Mouse (Mus musculus) cerebellum, adult (tissue): ENCODE measurements at regions not wholly inside any gene's neighbourhood (a gene's known extent, or its start where the extent isn't known, plus 50 kb on each side); places are given as distances from the start of the nearest gene placed in this dataset.

Source experiments
- ATAC-seq: cut with Nextera tagmentation; 2 replicates; pipeline ENCODE4 v1.9.2; 2017; ENCODE audit warnings: mild to moderate bottlenecking, moderate library complexity, mixed read lengths; ENCODE audit not compliant: insufficient number of reproducible peaks, low FRiP score, low TSS enrichment

DNA sequence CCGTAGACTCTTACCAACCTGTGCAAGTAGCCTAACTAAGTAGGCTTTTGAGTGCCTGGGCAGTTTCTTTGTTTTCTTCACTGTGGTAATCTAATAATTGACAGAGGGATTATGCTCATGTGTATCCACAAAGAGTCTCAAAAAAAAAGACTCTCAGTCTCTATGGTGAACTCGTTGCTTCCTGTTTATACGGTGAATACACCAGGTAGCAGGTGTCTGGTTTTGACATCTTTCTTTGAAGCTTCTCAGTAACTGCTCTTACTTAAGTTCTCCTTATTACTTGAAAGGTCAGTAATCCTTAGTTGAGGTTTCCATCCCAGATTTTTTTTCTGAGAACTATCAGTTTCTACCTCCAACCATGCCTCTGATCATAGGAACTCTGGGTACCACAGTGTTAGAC, 188.9 kb upstream of the Gm11114 start:
- ATAC-seq = no peak

GRCm38 (mm10) chr9:85125775-85126174, 186.8 kb upstream of the Gm11114 start:
- no peak for ATAC-seq

GRCm38 (mm10) chr9:85126541-85126940, 186.0 kb upstream of the Gm11114 start:
- no peak for ATAC-seq

GRCm38 (mm10) chr9:85127107-85127506, 185.5 kb upstream of the Gm11114 start:
- ATAC-seq = no peak

- no peak for ATAC-seq
Observed at GRCm38 (mm10) chr9:85134900-85135299, 177.7 kb upstream of the Gm11114 start.

GRCm38 (mm10) chr9:85136715-85137582, 175.6 kb upstream of the Gm11114 start:
- no peak for ATAC-seq

GRCm38 (mm10) chr9:85139891-85140290, 172.7 kb upstream of the Gm11114 start:
- no peak for ATAC-seq

- no peak for ATAC-seq
Observed at GRCm38 (mm10) chr9:85144363-85144762, 168.2 kb upstream of the Gm11114 start.

GRCm38 (mm10) chr9:85165632-85166031, 146.9 kb upstream of the Gm11114 start:
- ATAC-seq = no peak

- no peak for ATAC-seq
Observed at GRCm38 (mm10) chr9:85167243-85167642, 145.3 kb upstream of the Gm11114 start.

GRCm38 (mm10) chr9:85174431-85174830, 138.1 kb upstream of the Gm11114 start:
- no peak for ATAC-seq

DNA sequence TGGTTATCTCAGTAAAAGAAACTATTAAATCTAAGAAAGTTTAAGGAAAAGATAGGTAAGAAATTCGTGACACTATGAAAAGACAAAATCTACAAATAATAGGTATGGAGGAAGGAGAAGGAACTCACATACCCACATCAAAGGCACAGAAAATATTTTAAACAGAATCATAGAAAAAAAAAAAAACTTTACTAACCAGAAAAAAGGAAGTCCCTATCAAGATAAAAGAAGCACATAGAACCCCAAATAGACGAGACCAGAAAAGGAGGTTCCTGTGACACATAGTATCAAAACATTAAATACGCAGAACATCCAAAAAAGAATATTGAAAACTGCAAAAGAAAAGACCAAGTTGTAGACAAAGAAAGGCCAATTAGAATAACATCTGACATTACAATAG, 111.4 kb upstream of the Gm11114 start:
- no peak for ATAC-seq

GRCm38 (mm10) chr9:85224870-85225269, 87.7 kb upstream of the Gm11114 start:
- ATAC-seq = no peak
